Mouse (Mus musculus): ENCODE data around the gene Olfm4.

Gene Olfm4

DNA sequence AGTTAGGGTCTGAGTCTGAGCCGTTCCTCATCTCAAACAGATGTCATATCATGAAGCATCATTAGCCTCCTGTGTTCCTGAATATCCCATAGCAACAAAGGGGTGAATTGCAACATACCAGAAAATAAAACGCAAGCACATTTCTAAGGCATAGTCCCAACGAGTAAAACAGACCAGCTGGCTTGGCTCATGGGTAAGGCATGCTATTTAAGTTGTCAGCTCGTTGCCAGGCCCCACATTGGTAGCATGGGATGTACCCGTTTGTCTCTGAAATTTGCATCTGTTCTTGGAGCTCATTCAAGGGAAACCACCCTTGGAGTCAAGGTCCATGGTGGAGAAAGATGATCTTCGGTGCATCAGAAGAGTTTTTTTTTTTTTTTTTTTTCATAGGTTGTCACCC lies 42.2 kb downstream of the Olfm4 start:
- DNase-seq (ENCODE audit: low read depth, low spot score) = no peak

DNA sequence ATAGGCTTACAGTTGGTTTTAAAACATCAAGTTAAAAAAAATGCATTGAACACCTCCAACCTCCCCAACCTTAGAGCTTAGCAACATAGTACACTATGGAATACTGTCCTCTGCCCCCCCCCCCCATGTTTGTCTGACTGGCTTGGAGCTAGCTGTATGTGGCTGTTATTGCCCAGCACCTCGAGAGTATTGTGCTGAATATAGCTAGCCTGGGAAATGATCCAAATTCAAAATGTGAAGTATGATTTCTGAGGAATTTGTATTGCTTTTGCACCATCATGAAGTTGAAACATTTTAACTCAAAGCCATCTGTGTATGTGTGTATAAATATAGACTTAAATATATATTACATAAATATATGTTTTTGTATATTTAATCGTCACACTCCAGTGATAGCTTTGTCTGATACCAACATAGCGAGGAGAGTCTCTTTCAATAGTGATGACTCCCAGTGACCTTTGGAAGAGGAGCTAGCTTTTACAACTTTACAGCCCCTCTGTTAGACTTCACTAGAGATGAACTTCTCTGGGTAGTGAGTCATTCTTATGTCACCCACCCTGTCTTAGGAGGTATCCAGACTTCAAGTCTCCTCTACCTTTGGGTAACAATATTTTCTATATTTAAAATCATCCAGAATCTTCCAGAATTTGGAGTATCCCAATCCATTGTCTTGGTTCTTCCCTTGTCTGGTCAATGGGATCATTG lies 45.6 kb downstream of the Olfm4 start:
- no peak for DNase-seq (ENCODE audit: low read depth, low spot score)

DNA sequence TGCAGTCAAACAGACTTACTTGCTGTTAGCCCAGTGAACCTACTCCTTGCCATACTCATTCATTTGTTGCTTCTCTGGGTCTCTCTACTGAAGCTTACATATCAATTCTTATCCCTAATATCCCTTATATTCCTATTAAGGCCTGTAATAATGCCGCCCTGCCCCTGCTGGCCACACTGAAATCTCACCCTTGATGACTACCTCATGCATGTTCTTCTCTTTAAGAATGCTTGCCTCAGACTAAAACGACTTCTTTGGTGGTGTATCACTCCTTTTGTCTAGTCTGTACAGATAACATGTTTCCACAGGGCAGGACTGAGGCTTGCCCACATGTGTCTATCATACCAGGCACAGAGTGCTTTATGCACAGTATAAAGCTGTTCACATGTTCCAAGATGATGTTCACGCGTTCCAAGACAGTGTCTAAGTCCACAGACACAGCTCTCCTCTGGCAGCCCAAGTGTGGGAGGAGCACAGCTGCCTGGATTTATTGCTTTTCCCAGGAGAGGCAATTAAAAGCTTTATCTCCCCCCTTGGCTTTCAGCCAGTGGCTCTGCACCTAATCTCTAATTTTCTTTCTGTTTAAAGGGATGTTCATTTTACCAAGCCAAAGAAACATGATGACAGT lies 55.9 kb downstream of the Olfm4 start:
- DNase-seq (ENCODE audit: low read depth, low spot score) = no peak

DNA sequence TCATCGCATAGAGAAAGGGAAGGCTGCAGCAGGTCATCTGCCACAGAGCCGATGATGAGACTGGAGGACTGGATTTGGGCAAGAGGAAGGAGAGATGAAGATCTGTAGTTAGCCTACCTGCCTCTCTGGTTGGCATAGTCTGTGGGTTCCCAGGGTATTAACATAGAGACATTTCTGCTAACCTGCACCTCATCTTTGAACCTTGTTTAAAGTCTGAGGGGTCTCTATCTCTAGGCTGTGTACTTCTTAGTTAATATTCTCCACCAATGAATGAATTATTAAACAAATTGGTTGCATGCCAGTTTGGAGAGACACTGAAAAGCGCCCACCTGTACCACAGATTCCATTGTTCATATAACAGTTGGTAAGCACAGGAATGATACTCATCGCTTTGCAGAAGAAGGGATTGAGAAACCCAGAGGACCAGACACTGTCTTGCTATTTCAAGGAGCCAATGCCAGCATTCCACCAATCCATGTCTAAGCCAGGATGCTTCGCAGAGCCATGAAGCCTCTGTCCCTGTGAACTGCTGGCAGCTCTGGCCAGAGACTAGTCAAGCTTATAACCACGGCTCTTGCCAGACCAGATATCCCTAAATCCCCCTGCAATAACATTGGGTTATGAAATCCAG lies 62.3 kb downstream of the Olfm4 start:
- DNase-seq (ENCODE audit: low read depth, low spot score) = no peak

DNA sequence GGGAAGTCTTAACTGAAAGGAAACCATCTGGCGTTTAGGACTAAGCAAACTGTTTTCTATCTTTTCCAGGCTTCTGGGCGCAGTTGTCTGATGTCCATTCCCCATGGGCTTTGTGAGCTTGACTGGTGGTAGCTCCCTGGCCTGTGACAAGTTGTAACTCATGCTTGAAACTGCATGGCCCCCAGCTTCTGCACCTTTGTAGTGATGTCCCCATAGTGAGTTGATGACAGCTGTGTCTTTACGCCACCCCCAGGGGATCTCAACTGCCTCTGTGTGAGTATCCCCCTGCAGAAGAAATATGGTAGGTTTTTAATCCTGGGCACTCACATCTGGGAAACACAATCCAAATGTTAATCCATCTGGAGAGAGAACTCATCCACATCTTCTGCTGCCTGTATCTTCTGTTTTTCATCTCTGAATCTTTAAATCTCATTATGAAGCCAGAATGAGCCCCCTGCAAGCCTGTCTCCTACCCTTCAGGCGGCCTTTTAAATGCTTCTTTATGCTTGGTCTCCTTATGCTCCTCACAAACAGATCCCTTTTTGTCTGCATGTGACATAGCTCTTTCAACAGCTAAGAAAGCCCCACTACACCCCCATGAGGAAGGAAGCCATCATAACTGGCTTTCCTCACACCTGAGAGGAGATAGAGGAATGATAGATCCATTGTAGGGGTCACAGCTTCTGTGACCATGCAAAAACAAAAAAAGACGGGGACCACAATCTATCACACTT lies 63.7 kb downstream of the Olfm4 start:
- peak; percentile 16 for DNase-seq (ENCODE audit: low read depth, low spot score)

DNA sequence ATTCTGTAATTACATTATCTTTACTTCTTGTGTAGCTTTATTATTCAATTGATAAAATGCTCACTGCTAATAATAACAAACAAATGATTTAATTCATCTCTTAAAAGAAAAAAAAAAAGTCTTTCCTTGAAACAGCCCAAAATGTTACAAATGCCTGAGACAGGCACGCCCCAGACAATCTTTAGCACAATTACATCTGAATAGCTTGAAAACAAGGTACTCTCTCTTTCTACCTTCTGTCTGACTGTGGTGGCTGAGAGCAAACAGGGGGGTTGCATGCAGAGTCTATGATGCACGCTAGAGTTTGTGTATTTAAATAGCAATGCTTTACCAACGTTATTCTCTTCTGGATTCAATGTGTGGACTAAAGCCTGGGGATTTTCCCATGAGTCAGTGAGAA lies 71.8 kb downstream of the Olfm4 start:
- no peak for DNase-seq (ENCODE audit: low read depth, low spot score)

DNA sequence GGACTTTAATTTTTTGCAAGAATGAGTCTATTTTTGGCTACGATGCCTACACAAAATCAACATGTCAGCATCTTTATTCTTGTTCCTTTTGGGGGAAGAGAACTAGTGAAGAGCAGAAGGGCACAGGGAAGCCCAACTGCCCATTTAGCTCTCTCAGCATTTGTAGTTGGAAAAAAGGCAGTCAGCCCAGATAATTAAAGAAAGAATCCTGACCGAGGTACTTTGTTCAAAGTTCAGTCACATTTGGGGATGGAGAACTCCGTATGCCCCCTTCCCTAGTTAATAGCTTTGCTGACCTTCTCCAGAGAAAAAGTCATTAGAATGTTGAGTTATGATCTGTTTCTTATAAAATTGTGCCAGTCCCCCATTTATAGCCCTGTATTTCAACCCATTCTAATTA lies 77.8 kb downstream of the Olfm4 start:
- no peak for DNase-seq (ENCODE audit: low read depth, low spot score)

DNA sequence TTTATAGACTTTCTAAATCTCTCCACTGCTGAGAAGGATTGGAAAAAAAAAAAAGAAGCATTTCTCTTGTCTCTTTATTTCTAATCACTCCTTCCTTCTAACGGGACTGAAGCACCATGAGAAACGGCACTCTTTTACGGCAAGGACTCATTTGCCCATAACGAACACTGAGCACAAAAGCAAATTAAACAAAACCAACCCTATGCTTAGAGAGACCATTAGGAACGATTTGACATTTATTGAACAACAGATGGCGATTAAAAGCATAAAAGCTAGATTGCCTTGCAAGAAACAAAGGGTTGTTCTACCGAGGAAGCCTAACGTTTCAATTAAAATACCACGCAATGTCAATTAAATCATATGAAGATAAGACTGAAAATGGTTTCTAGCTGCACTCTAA lies 79.0 kb downstream of the Olfm4 start:
- no peak for DNase-seq (ENCODE audit: low read depth, low spot score)

DNA sequence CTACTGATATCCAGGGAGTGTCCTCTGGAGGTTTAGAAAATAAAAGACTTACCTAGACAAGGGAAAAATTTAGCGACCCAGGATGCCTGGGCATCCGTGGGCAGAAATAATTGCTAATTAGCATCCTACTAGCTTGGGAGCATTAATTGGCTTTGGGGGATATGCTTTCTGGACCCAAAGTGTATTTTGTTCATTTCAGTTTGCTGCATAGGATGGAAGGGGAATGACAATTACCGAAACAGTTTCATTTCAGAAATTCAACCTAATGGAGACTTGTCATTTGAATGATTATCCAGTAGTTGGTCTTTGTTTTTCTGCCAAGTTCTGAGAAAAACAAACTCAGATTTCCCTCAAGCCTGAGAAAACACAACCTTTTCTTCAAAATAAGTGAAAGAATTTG lies 86.7 kb downstream of the Olfm4 start:
- DNase-seq (ENCODE audit: low read depth, low spot score) = no peak

Measured in forelimb bud, embryonic 11.5 days (tissue).